Mouse (Mus musculus) erythroblast, adult 5-6 weeks (primary cell): ENCODE data around the gene Wdr6. TPM values are rescaled to one million over a fixed set of nuclear protein-coding genes. Genes with fewer than 3 reads are reported as not detected.
"Not testable (repeated sequence)": the region's sequence is repeated elsewhere in the genome, so short reads cannot be mapped to it uniquely, and the experiment has no call there.

Experiments used
- ATAC-seq: replicated peaks from 2 replicates; pipeline ENCODE4 v1.8.0; 2016; ENCODE audit warnings: moderate number of reproducible peaks, mild to moderate bottlenecking, moderate TSS enrichment, inconsistent platforms; ENCODE audit not compliant: poor library complexity, low FRiP score, severe bottlenecking
- total RNA-seq, 2 experiments: library from RNA; stranded (forward) in 1 of 2; stranded (reverse) in 1 of 2; fragments of 150-400 nt in 1 of 2; fragments of 200-764, 138-1000 nt in 1 of 2; gene quantifications; 2 replicates each; pipeline versions ENCODE4 v1.2.3 to v1.2.4; 2015 to 2017; ENCODE audit warnings: low replicate concordance in 2 of 2

Wdr6 gene
- total RNA-seq (2015; ENCODE audit: low replicate concordance) = 2.1 and 4.0 TPM in 2 replicates
- total RNA-seq (2017; ENCODE audit: low replicate concordance) = 1.5 and 1.7 TPM in 2 replicates

GRCm38 (mm10) chr9:108578545-108579343 lies at the start of gene Wdr6:
TSS of gene Wdr6 (minus strand) at chr9:108578739.
- ATAC-seq = peak; percentile 72

GRCm38 (mm10) chr9:108628141-108628540 lies 49.6 kb upstream of the Wdr6 start:
- no peak for ATAC-seq

- no peak for ATAC-seq
Observed at GRCm38 (mm10) chr9:108626498-108626897, 48.0 kb upstream of the Wdr6 start.

- no peak for ATAC-seq
Observed at GRCm38 (mm10) chr9:108617301-108617700, 38.8 kb upstream of the Wdr6 start.

- ATAC-seq = no peak
Observed at GRCm38 (mm10) chr9:108611488-108611887, 32.9 kb upstream of the Wdr6 start.

- no peak for ATAC-seq
Observed at GRCm38 (mm10) chr9:108608889-108609288, 30.4 kb upstream of the Wdr6 start.

GRCm38 (mm10) chr9:108607929-108608328 lies 29.4 kb upstream of the Wdr6 start:
- not testable (repeated sequence) for ATAC-seq

GRCm38 (mm10) chr9:108601986-108602385 lies 23.4 kb upstream of the Wdr6 start:
- ATAC-seq = no peak

- ATAC-seq = no peak
Observed at GRCm38 (mm10) chr9:108600011-108600410, 21.5 kb upstream of the Wdr6 start.

GRCm38 (mm10) chr9:108599021-108599566 lies 20.6 kb upstream of the Wdr6 start:
- no peak for ATAC-seq

GRCm38 (mm10) chr9:108596998-108597764 lies 18.6 kb upstream of the Wdr6 start, which contains the start of gene P4htm:
TSS of gene P4htm (minus strand) at chr9:108597667.
- ATAC-seq = no peak; the same call in 1 of the 2 replicates

- no peak for ATAC-seq
Observed at GRCm38 (mm10) chr9:108594354-108594753, 15.8 kb upstream of the Wdr6 start.

- no peak for ATAC-seq
Observed at GRCm38 (mm10) chr9:108591462-108591861, 12.9 kb upstream of the Wdr6 start.

- no peak; the same call in 1 of the 2 replicates for ATAC-seq
Observed at GRCm38 (mm10) chr9:108589229-108589628, 10.7 kb upstream of the Wdr6 start.

- ATAC-seq = no peak
Observed at GRCm38 (mm10) chr9:108587571-108588180, 9.1 kb upstream of the Wdr6 start.

GRCm38 (mm10) chr9:108579344-108579690 lies 778 bp upstream of the Wdr6 start:
- ATAC-seq = no peak

GRCm38 (mm10) chr9:108577934-108578544 lies 500 bp downstream of the Wdr6 start:
- ATAC-seq = peak; percentile 8

- no peak for ATAC-seq
Observed at GRCm38 (mm10) chr9:108577025-108577424, 1.5 kb downstream of the Wdr6 start.
